Mouse (Mus musculus): Measurements from ENCODE around the gene Lyrm4. TPM values are rescaled to one million over a fixed set of nuclear protein-coding genes. Genes with fewer than 3 reads are reported as not detected.
"Not testable (repeated sequence)": the region's sequence is repeated elsewhere in the genome, so short reads cannot be mapped to it uniquely, and the experiment has no call there.

Gene Lyrm4
- polyA plus RNA-seq, 1 experiment = not detected

DNA sequence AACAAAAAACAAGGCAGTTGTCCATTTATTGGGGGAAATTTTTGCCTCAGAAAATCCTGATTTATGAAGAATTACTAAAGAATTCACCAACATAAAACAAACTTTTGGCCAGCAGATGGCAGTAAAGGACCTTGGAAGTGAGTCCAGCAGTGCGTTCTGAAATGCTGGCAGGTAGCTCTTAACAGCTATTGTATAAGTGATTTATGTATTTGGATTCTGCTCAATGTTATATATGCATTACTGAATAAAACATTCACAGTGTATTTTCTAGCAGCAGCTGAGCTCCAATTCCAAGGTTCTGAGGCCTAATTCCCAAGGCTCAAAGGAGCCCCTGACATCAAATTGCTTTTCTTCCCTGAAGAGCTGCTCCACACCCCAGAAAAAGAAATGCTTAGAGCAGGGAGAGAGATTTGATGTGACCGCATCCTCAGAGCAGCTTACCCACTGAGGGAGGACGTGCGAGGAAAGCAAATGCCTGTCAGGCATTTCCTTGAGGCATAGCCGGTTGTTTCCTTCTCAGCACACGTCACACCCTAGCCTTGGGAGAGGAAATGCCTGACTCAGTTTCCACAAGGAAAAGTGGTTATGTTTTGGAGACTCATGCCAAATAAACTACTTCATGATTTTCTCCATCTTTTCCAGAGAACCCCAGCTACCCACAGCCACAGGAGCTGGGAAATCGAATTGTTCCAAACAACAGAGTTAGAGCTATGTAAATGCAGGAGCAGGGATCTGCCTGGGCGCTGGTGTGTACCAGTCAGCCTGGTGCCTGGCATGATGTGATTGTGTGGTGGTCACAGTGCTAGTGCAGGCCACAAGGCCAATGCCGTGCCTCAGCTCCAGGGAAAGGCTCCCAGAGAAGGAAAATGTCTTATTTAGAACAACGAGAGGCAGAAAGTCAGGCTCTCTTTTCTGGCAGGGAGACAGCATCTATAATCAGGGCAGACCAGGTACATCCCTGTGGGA, 97.7 kb downstream of the Lyrm4 start:
- TF ChIP-seq POLR2A (IDR thresholded peaks at IDR 0.05; ENCODE audit: insufficient read depth, low read depth, low read length) (no peak), CTCF (IDR thresholded peaks at IDR 0.05; ENCODE audit: insufficient read depth, low read depth, low read length) (no peak)
- Histone ChIP-seq H3K27ac (ENCODE audit: insufficient read depth, low read depth, low read length) (no peak overlapping the region), H3K4me1 (ENCODE audit: control insufficient read depth, insufficient read depth, low read length) (peaks cover 2% of the 10 kb centered on the region; the same call in 1 of the 2 replicates), H3K4me3 (ENCODE audit: insufficient read depth, low read depth, low read length) (no peak overlapping the region)
- 46% methylated on average over 10 of the region's 10 CpGs for WGBS

DNA sequence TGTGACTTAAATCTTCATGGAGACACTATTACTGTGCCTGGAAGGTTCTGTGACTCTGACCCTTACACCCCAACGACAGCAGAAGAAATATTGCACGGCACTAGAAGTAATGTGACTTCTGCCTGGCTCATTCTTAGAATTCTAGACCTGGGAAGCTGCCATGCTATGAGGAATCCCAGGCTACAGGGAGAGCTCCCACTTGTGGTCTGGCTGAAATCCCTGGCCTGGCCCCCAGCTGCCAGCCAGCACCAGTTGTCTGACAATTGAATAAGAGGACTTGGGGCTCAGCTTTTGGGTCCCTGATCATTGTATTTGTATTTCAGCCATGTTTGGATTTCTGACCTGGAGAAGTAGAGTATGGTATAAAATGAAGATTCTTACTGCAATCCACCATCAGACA, 99.3 kb downstream of the Lyrm4 start:
- H3K27ac ChIP-seq (ENCODE audit: insufficient read depth, low read depth, low read length) = no peak overlapping the region
- H3K4me1 ChIP-seq (ENCODE audit: control insufficient read depth, insufficient read depth, low read length) = peaks cover 2% of the 10 kb centered on the region; the same call in 1 of the 2 replicates
- WGBS = 58% methylated on average over 2 of the region's 2 CpGs
- TF ChIP-seq POLR2A (IDR thresholded peaks at IDR 0.05; ENCODE audit: insufficient read depth, low read depth, low read length) (no peak), CTCF (IDR thresholded peaks at IDR 0.05; ENCODE audit: insufficient read depth, low read depth, low read length) (no peak)
- no peak overlapping the region for H3K4me3 ChIP-seq (ENCODE audit: insufficient read depth, low read depth, low read length)

DNA sequence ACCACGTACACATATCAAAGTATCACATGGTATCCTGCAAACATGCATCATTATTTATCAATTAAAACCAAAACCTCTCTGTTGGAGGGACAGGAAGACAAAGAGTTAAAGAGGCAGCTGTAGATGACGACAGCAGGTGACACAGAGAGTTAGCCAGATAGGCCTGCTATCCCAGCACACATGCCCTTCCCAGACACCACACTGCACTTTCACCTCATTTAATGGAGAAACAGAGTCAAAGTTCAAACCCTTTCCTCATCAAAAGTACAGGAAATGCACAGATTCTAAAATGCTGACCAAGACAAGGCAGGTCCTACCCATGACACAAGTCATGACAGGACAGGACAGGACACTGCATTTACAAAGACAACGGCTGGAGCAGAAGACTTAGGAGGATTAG, 101.7 kb downstream of the Lyrm4 start:
- no peak for TF ChIP-seq CTCF (IDR thresholded peaks at IDR 0.05; ENCODE audit: insufficient read depth, low read depth, low read length)
- no peak for TF ChIP-seq POLR2A (IDR thresholded peaks at IDR 0.05; ENCODE audit: insufficient read depth, low read depth, low read length)
- Histone ChIP-seq H3K4me3 (ENCODE audit: insufficient read depth, low read depth, low read length) (no peak overlapping the region), H3K4me1 (ENCODE audit: control insufficient read depth, insufficient read depth, low read length) (peaks cover 2% of the 10 kb centered on the region; the same call in 1 of the 2 replicates), H3K27ac (ENCODE audit: insufficient read depth, low read depth, low read length) (no peak overlapping the region)
- WGBS = 83% methylated on average over 3 of the region's 3 CpGs

DNA sequence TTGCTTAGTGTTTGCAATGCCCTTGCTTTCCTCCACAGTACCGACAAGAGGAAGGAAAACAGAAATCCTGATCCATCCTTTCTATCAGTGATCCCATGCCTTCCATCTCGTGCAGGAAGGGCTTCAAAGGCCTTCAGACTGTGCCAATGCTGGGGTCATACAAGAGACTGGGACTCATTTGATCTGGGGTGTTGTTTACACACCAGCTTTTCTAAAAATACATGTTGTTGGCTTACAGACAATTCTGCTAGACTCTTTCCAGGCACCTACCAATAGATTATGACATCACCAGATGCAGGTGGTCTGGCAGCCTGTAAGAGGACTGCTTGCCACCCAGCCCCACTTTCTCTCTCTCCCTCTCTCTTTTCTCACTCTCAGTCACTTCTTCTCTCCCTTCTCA, 107.3 kb downstream of the Lyrm4 start:
- Histone ChIP-seq H3K4me1 (ENCODE audit: control insufficient read depth, insufficient read depth, low read length) (no peaks in the 10 kb centered on the region), H3K27ac (ENCODE audit: insufficient read depth, low read depth, low read length) (no peak overlapping the region), H3K4me3 (ENCODE audit: insufficient read depth, low read depth, low read length) (no peak overlapping the region)
- WGBS = 38% methylated on average over 2 of the region's 2 CpGs
- no peak for TF ChIP-seq POLR2A (IDR thresholded peaks at IDR 0.05; ENCODE audit: insufficient read depth, low read depth, low read length)
- no peak for TF ChIP-seq CTCF (IDR thresholded peaks at IDR 0.05; ENCODE audit: insufficient read depth, low read depth, low read length)

DNA sequence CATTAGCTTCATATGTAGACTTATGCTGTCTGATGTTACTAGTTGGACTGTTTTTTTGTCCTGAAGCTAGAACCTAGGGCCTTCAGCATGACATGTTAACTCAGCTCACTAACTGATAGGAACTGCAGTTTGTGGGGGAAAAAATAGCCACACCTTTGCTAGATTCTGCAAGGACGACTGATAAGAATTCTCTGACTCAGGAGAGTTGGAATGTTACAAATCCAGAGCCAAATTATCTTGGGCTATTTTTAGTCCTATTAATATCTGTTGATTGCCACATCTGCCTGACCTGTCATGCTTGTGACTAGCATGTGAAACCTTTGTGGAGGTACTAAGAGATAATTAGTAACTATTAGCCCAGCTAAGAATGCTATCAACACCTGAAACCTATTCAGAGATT, 116.5 kb downstream of the Lyrm4 start:
- Histone ChIP-seq H3K27ac (ENCODE audit: insufficient read depth, low read depth, low read length) (no peak overlapping the region), H3K4me1 (ENCODE audit: control insufficient read depth, insufficient read depth, low read length) (no peaks in the 10 kb centered on the region), H3K4me3 (ENCODE audit: insufficient read depth, low read depth, low read length) (no peak overlapping the region)
- TF ChIP-seq CTCF (IDR thresholded peaks at IDR 0.05; ENCODE audit: insufficient read depth, low read depth, low read length) (no peak), POLR2A (IDR thresholded peaks at IDR 0.05; ENCODE audit: insufficient read depth, low read depth, low read length) (no peak)
- WGBS = 93% methylated on average over 1 of the region's 1 CpGs

DNA sequence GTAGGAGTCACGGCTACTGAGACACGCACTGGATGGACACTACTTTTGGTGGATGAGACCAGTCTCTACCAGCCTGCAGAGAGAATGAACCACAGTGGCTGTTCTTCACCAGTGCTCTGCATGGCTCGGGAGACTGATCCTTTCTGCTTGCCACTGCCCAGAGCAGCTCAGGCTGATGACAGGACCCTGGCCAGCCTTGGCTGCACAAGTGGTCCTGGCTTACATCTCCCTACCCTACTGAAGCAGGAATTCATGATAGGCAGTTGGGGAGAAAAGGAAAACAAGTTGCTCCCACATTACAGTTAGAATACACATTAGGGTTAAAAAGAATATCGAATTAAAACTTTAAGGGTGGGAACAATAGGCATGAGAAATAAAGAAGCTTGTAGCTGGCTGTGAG, 119.7 kb downstream of the Lyrm4 start:
- WGBS = 74% methylated on average over 4 of the region's 4 CpGs
- H3K4me3 ChIP-seq (ENCODE audit: insufficient read depth, low read depth, low read length) = no peak overlapping the region
- no peak for TF ChIP-seq POLR2A (IDR thresholded peaks at IDR 0.05; ENCODE audit: insufficient read depth, low read depth, low read length)
- no peak for TF ChIP-seq CTCF (IDR thresholded peaks at IDR 0.05; ENCODE audit: insufficient read depth, low read depth, low read length)
- no peak overlapping the region for H3K27ac ChIP-seq (ENCODE audit: insufficient read depth, low read depth, low read length)
- H3K4me1 ChIP-seq (ENCODE audit: control insufficient read depth, insufficient read depth, low read length) = peaks cover 3% of the 10 kb centered on the region; the same call in 1 of the 2 replicates

DNA sequence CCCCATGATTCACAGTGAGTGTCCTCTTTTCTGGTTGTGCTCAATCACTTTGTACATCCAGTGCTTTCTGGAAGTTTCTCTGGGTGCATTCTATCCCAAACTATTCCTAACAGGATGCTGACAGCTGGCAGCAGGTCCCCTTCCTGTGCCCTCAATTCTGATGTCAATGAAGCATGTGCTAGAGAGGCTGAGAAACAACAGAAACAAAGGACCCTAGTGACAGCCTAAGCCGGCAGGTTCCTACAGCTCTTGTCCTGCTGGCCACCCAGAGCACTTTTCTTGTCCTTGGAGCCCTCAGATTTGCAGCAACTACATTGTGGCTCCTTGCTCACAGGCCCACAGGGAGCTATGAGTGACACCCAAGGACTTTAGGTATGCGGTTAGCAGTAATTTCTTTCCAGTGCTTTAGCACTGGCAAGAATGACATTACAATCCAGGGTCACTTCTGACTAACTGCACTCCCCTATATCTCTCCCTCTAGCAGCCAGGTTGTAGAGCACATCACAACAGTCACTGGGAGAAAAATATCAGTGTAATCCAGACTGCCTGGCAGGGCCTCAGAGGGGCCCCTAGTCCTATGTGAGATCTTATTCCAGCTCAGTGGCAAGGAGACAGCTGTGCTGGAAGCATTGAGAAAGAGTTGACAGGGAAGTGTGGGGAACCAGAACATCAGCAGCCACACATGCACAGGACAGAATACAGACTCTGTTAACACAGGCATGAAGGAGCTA, 121.5 kb downstream of the Lyrm4 start:
- WGBS = 66% methylated on average over 2 of the region's 2 CpGs
- no peak overlapping the region for H3K27ac ChIP-seq (ENCODE audit: insufficient read depth, low read depth, low read length)
- TF ChIP-seq CTCF (IDR thresholded peaks at IDR 0.05; ENCODE audit: insufficient read depth, low read depth, low read length) = no peak
- no peak for TF ChIP-seq POLR2A (IDR thresholded peaks at IDR 0.05; ENCODE audit: insufficient read depth, low read depth, low read length)

DNA sequence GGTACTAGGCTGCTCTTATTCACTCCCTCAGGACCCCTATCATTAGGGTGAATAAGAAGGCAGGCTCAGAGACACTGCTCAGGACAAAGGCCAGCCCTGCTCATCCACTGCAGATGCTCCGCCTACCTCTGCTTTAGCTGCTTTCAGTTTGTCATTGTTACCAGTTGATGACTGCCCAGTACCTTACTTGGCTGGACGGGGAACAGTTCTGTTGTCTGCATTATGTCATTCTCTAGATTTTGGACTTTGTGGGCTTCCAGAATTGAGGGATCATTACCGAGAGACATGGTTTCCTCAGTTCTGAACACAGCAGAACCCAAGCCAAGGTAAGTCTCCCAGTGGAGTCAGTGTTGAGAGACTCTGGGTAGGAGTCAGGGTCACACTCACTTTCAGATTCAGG, 122.1 kb downstream of the Lyrm4 start:
- Histone ChIP-seq H3K4me3 (ENCODE audit: insufficient read depth, low read depth, low read length) (no peak overlapping the region), H3K4me1 (ENCODE audit: control insufficient read depth, insufficient read depth, low read length) (peaks cover 3% of the 10 kb centered on the region; the same call in 1 of the 2 replicates), H3K27ac (ENCODE audit: insufficient read depth, low read depth, low read length) (no peak overlapping the region)
- TF ChIP-seq POLR2A (IDR thresholded peaks at IDR 0.05; ENCODE audit: insufficient read depth, low read depth, low read length) = no peak
- TF ChIP-seq CTCF (IDR thresholded peaks at IDR 0.05; ENCODE audit: insufficient read depth, low read depth, low read length) = no peak
- WGBS = 95% methylated on average over 3 of the region's 3 CpGs

More for the DNA sequence above, 121.5 kb downstream of the Lyrm4 start:
- Histone ChIP-seq H3K4me1 (ENCODE audit: control insufficient read depth, insufficient read depth, low read length) (peaks cover 3% of the 10 kb centered on the region; the same call in 1 of the 2 replicates), H3K4me3 (ENCODE audit: insufficient read depth, low read depth, low read length) (no peak overlapping the region)

DNA sequence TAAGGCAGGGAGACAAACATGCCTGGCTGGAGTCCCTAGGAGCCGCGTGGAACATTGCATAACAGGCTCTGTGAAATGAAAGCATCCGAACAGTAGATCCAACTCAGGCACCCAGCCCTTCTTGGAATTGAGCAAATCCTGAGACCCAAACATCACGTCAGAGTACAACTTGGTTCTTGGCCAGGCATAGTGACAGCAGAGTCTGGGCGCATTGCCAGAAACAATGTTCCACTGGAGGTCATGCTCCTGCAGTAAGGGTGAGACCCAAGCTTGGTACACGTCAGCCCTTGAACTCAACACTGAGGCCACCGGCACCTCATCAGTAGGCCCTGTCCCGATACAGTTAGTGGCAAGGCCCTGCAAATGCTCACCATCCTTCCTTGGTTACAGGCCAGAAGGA, 123.3 kb downstream of the Lyrm4 start:
- Histone ChIP-seq H3K27ac (ENCODE audit: insufficient read depth, low read depth, low read length) (no peak overlapping the region), H3K4me3 (ENCODE audit: insufficient read depth, low read depth, low read length) (no peak overlapping the region), H3K4me1 (ENCODE audit: control insufficient read depth, insufficient read depth, low read length) (peaks cover 3% of the 10 kb centered on the region; the same call in 1 of the 2 replicates)
- 42% methylated on average over 8 of the region's 8 CpGs for WGBS
- TF ChIP-seq POLR2A (IDR thresholded peaks at IDR 0.05; ENCODE audit: insufficient read depth, low read depth, low read length) (no peak), CTCF (IDR thresholded peaks at IDR 0.05; ENCODE audit: insufficient read depth, low read depth, low read length) (no peak)

DNA sequence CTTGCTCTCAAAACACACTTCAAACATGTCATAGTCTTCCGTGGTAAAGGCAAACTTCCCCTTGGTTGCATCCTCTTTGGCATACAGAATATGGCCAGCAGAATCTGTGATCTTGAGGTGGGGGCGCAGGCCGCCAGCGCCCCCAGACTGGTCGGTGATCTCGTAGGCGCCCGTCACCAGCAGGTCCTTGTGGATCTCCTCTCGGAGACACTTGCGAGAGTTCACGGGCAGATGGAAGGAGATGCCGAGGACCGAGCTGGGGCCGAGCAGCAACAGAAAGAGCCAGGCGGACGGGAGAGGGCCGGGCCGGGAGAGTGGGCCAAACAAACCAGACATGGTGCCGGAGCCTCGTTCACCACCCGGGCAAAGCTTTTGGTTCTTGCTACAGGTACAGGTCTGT, 126.1 kb downstream of the Lyrm4 start:
- not testable (repeated sequence) for H3K4me1 ChIP-seq (ENCODE audit: control insufficient read depth, insufficient read depth, low read length); H3K4me3 ChIP-seq (ENCODE audit: insufficient read depth, low read depth, low read length); H3K27ac ChIP-seq (ENCODE audit: insufficient read depth, low read depth, low read length)
- WGBS = 98% methylated on average over 21 of the region's 21 CpGs
